Mouse (Mus musculus) stomach, adult 2 months (tissue): ENCODE data around the gene Sfrp5. TPM values are rescaled to one million over a fixed set of nuclear protein-coding genes. Genes with fewer than 3 reads are reported as not detected.

Source experiments
- polyA plus RNA-seq: library from polyadenylated mRNA; depleted of rRNA; stranded (reverse); fragments of >200 nt; gene quantifications from 2 replicates; pipeline ENCODE4 v1.2.3, GENCODE M21; 2012; rRNA removed

Gene Sfrp5
- 6.6 and 8.4 TPM in 2 replicates for polyA plus RNA-seq

GRCm38 (mm10) chr19:42201696-42202381 is at the start of gene Sfrp5:
Gene Sfrp5 (minus strand): TSS chr19:42202252.

GRCm38 (mm10) chr19:42247519-42247918 is 45.5 kb upstream of the Sfrp5 start, which contains the start of gene Golga7b:
Gene Golga7b (plus strand): TSS chr19:42247574.

GRCm38 (mm10) chr19:42163764-42164163 is 38.3 kb downstream of the Sfrp5 start, which contains the start of gene Zfyve27:
Gene Zfyve27 (plus strand): TSS chr19:42163951.

Other genes with a start within 250 kb of the Sfrp5 start
- gene Mms19, start 221.1 kb downstream of the Sfrp5 start, polyA plus RNA-seq: 19.0 and 22.6 TPM in 2 replicates
- gene Ubtd1, start 220.5 kb downstream of the Sfrp5 start, polyA plus RNA-seq: 15.6 and 23.6 TPM in 2 replicates
- 0.09 TPM in 1 of 2 replicates, not detected in the other for gene Ankrd2, start 166.3 kb downstream of the Sfrp5 start, polyA plus RNA-seq
- gene Hoga1, start 156.6 kb downstream of the Sfrp5 start, polyA plus RNA-seq: 0.39 and 0.90 TPM in 2 replicates
- gene 4933411K16Rik, start 150.0 kb downstream of the Sfrp5 start, polyA plus RNA-seq: not detected in 2 replicates
- 2.2 and 2.4 TPM in 2 replicates for gene Morn4, start 115.9 kb downstream of the Sfrp5 start, polyA plus RNA-seq
- 13.3 and 18.7 TPM in 2 replicates for gene Pi4k2a, start 111.8 kb downstream of the Sfrp5 start, polyA plus RNA-seq
- 37.5 and 71.1 TPM in 2 replicates for gene Avpi1, start 73.2 kb downstream of the Sfrp5 start, polyA plus RNA-seq
- 60.6 and 81.2 TPM in 2 replicates for gene Marveld1, start 54.9 kb downstream of the Sfrp5 start, polyA plus RNA-seq
- 11.5 and 11.6 TPM in 2 replicates for gene Zfyve27, start 38.3 kb downstream of the Sfrp5 start, polyA plus RNA-seq
- gene Golga7b, start 45.3 kb upstream of the Sfrp5 start, polyA plus RNA-seq: 0.39 and 0.63 TPM in 2 replicates
- gene Crtac1, start 229.5 kb upstream of the Sfrp5 start, polyA plus RNA-seq: 0.30 and 0.90 TPM in 2 replicates